Mouse (Mus musculus): ENCODE data around the gene Fam184a.

The Fam184a gene

GRCm38 (mm10) chr10:53750955-53751652, at the start of gene Fam184a:
TSS of gene Fam184a (minus strand) at chr10:53751123.
- DNase-seq, result peak; percentile 93 to 95

GRCm38 (mm10) chr10:53796258-53796581, 45.3 kb upstream of the Fam184a start:
- peak in 1 of 2 experiments; percentile 5 for DNase-seq

- peak; percentile 69 to 79 for DNase-seq
Observed at GRCm38 (mm10) chr10:53795567-53796257, 44.8 kb upstream of the Fam184a start.

- no peak for DNase-seq
Observed at GRCm38 (mm10) chr10:53791281-53791680, 40.4 kb upstream of the Fam184a start.

GRCm38 (mm10) chr10:53776591-53776990, 25.7 kb upstream of the Fam184a start:
- DNase-seq, result no peak

GRCm38 (mm10) chr10:53772708-53773107, 21.8 kb upstream of the Fam184a start:
- no peak for DNase-seq

- no peak for DNase-seq
Observed at GRCm38 (mm10) chr10:53771480-53771879, 20.6 kb upstream of the Fam184a start.

- DNase-seq, result no peak
Observed at GRCm38 (mm10) chr10:53768745-53769144, 17.8 kb upstream of the Fam184a start.

- DNase-seq, result no peak
Observed at GRCm38 (mm10) chr10:53765471-53765870, 14.5 kb upstream of the Fam184a start.

GRCm38 (mm10) chr10:53752723-53753122, 1.8 kb upstream of the Fam184a start:
- DNase-seq, result no peak

- peak; percentile 67 to 76 for DNase-seq
Observed at GRCm38 (mm10) chr10:53750275-53750954, 508 bp downstream of the Fam184a start.

GRCm38 (mm10) chr10:53746039-53746438, 4.9 kb downstream of the Fam184a start:
- no peak for DNase-seq

GRCm38 (mm10) chr10:53742961-53743360, 8.0 kb downstream of the Fam184a start:
- no peak for DNase-seq

GRCm38 (mm10) chr10:53740014-53740413, 10.9 kb downstream of the Fam184a start:
- no peak for DNase-seq

GRCm38 (mm10) chr10:53738842-53739241, 12.1 kb downstream of the Fam184a start:
- no peak for DNase-seq

GRCm38 (mm10) chr10:53735201-53735865, 15.6 kb downstream of the Fam184a start:
- DNase-seq, result peak; percentile 73 to 74

GRCm38 (mm10) chr10:53732324-53732723, 18.6 kb downstream of the Fam184a start:
- no peak for DNase-seq

GRCm38 (mm10) chr10:53728883-53729282, 22.0 kb downstream of the Fam184a start:
- no peak for DNase-seq

- no peak for DNase-seq
Observed at GRCm38 (mm10) chr10:53725301-53725700, 25.6 kb downstream of the Fam184a start.

GRCm38 (mm10) chr10:53704516-53704915, 46.4 kb downstream of the Fam184a start:
- peak; percentile 23 to 47 for DNase-seq

GRCm38 (mm10) chr10:53698531-53698930, 52.4 kb downstream of the Fam184a start:
- no peak for DNase-seq

GRCm38 (mm10) chr10:53694757-53695156, 56.2 kb downstream of the Fam184a start:
- peak; percentile 13 to 28 for DNase-seq

GRCm38 (mm10) chr10:53691263-53691662, 59.7 kb downstream of the Fam184a start:
- no peak for DNase-seq

Data from cerebellum, postnatal 10 days (tissue).